Mouse (Mus musculus) lung, postnatal 14 days (tissue): ENCODE data around the gene Gm9936.
A peak's percentile ranks its signal among the peaks of the same experiment; 100 is the strongest.
"Not testable (repeated sequence)": the region's sequence is repeated elsewhere in the genome, so short reads cannot be mapped to it uniquely, and the experiment has no call there.

Experiments
- DNase-seq: peaks from one replicate; pipeline ENCODE4 v3.0.0; 2021

Gm9936 gene

GRCm38 (mm10) chr5:114858582-114858981 lies at the start of gene Gm9936:
TSS of gene Gm9936 (minus strand) at chr5:114858682.
- DNase-seq: no peak

- peak; percentile 50 for DNase-seq
Measured at GRCm38 (mm10) chr5:114902413-114902812, 43.9 kb upstream of the Gm9936 start.

- no peak for DNase-seq
Measured at GRCm38 (mm10) chr5:114898857-114899256, 40.4 kb upstream of the Gm9936 start.

- peak; percentile 26 for DNase-seq
Measured at GRCm38 (mm10) chr5:114897374-114897793, 38.9 kb upstream of the Gm9936 start.

GRCm38 (mm10) chr5:114896688-114897373 lies 38.3 kb upstream of the Gm9936 start, which contains the start of gene Oasl2:
TSS of gene Oasl2 (plus strand) at chr5:114896936.
- no peak for DNase-seq

- DNase-seq: no peak
Measured at GRCm38 (mm10) chr5:114895542-114895941, 37.1 kb upstream of the Gm9936 start.

GRCm38 (mm10) chr5:114888995-114889394 lies 30.5 kb upstream of the Gm9936 start:
- DNase-seq: no peak

- no peak for DNase-seq
Measured at GRCm38 (mm10) chr5:114886801-114887200, 28.3 kb upstream of the Gm9936 start.

GRCm38 (mm10) chr5:114883022-114883421 lies 24.5 kb upstream of the Gm9936 start:
- no peak for DNase-seq

- DNase-seq: not testable (repeated sequence)
Measured at GRCm38 (mm10) chr5:114882319-114882718, 23.8 kb upstream of the Gm9936 start.

GRCm38 (mm10) chr5:114879399-114879798 lies 20.9 kb upstream of the Gm9936 start:
- no peak for DNase-seq

GRCm38 (mm10) chr5:114877487-114877886 lies 19.0 kb upstream of the Gm9936 start:
- DNase-seq: no peak

- no peak for DNase-seq
Measured at GRCm38 (mm10) chr5:114876331-114876730, 17.8 kb upstream of the Gm9936 start.

GRCm38 (mm10) chr5:114875858-114876257 lies 17.4 kb upstream of the Gm9936 start:
- DNase-seq: peak; percentile 18

GRCm38 (mm10) chr5:114865279-114865678 lies 6.8 kb upstream of the Gm9936 start:
- no peak for DNase-seq

GRCm38 (mm10) chr5:114864813-114865212 lies 6.3 kb upstream of the Gm9936 start:
- no peak for DNase-seq

GRCm38 (mm10) chr5:114861730-114862129 lies 3.2 kb upstream of the Gm9936 start:
- no peak for DNase-seq

GRCm38 (mm10) chr5:114859253-114859652 lies 771 bp upstream of the Gm9936 start:
- peak; percentile 82 for DNase-seq

- DNase-seq: not testable (repeated sequence)
Measured at GRCm38 (mm10) chr5:114853364-114853763, 5.1 kb downstream of the Gm9936 start, which contains the start of gene 4930519G04Rik. TSS of gene 4930519G04Rik (plus strand) at chr5:114853664.

- DNase-seq: no peak
Measured at GRCm38 (mm10) chr5:114851565-114852236, 6.8 kb downstream of the Gm9936 start.

- not testable (repeated sequence) for DNase-seq
Measured at GRCm38 (mm10) chr5:114844371-114844770, 14.1 kb downstream of the Gm9936 start.

GRCm38 (mm10) chr5:114842674-114843073 lies 15.8 kb downstream of the Gm9936 start:
- no peak for DNase-seq

- DNase-seq: not testable (repeated sequence)
Measured at GRCm38 (mm10) chr5:114842155-114842554, 16.3 kb downstream of the Gm9936 start.

- DNase-seq: not testable (repeated sequence)
Measured at GRCm38 (mm10) chr5:114840481-114840880, 18.0 kb downstream of the Gm9936 start.
